29 mouse cellular contexts compared by ENCODE assay signal in genomic region chr3:14979116-14979613, GRCm38 (mm10).
DNase-seq lines count a peak whose midpoint lies in the region; ATAC-seq and TF ChIP-seq lines count a peak whose summit lies in the region.
"Had no signal": no experiment of that assay in that cellular context is flagged by ENCODE, and none has a peak within 500 bp of the region (broad histone marks: within the 10 kb centered on the region; RNA-seq: fewer than 3 reads in every experiment).

No protein-coding gene starts in this region.

- H3K4me3 ChIP-seq in myocyte = no peak overlapping the region
- no peak overlapping the region for H3K4me3 ChIP-seq in midbrain, embryonic 10.5 days
- H3K4me3 ChIP-seq: embryonic facial prominence, embryonic 10.5 days; embryonic facial prominence, embryonic 13.5 days; erythroblast, embryonic 14.5 days; forebrain, embryonic 12.5 days; forebrain, embryonic 15.5 days; heart, adult 2 months; heart, embryonic 10.5 days; heart, embryonic 13.5 days; hindbrain, embryonic 12.5 days; hindbrain, embryonic 15.5 days; intestine, embryonic 15.5 days had no signal

- no peaks in the 10 kb centered on the region for H3K27me3 ChIP-seq in myocyte (ENCODE audit: control insufficient read depth, insufficient read depth, insufficient read length)
- no peaks in the 10 kb centered on the region for H3K27me3 ChIP-seq in midbrain, embryonic 10.5 days (ENCODE audit: low read depth, poor library complexity, severe bottlenecking)
- H3K27me3 ChIP-seq: embryonic facial prominence, embryonic 13.5 days; forebrain, embryonic 12.5 days; forebrain, embryonic 15.5 days; heart, embryonic 13.5 days; hindbrain, embryonic 12.5 days; hindbrain, embryonic 15.5 days; intestine, embryonic 15.5 days had no signal

- H3K27ac ChIP-seq in midbrain, embryonic 10.5 days (replicated peaks) = no peak overlapping the region
- H3K27ac ChIP-seq: embryonic facial prominence, embryonic 10.5 days; embryonic facial prominence, embryonic 13.5 days; forebrain, embryonic 12.5 days; forebrain, embryonic 15.5 days; heart, adult 2 months; heart, embryonic 10.5 days; heart, embryonic 13.5 days; hindbrain, embryonic 12.5 days; hindbrain, embryonic 15.5 days; intestine, embryonic 15.5 days had no signal

- TF ChIP-seq POLR2A in myocyte (IDR thresholded peaks at IDR 0.05; ENCODE audit: insufficient read length, low read depth) = no peak

- H3K4me1 ChIP-seq in midbrain, embryonic 10.5 days = no peaks in the 10 kb centered on the region
- H3K4me1 ChIP-seq: embryonic facial prominence, embryonic 10.5 days; embryonic facial prominence, embryonic 13.5 days; forebrain, embryonic 12.5 days; forebrain, embryonic 15.5 days; heart, embryonic 10.5 days; hindbrain, embryonic 12.5 days; hindbrain, embryonic 15.5 days; intestine, embryonic 15.5 days had no signal

- H3K4me2 ChIP-seq in myocyte (ENCODE audit: low read depth) = peak overlapping the region; percentile 33
- H3K4me2 ChIP-seq: embryonic facial prominence, embryonic 13.5 days; forebrain, embryonic 12.5 days; forebrain, embryonic 15.5 days; heart, embryonic 13.5 days; hindbrain, embryonic 12.5 days; hindbrain, embryonic 15.5 days; intestine, embryonic 15.5 days had no signal

- no peaks in the 10 kb centered on the region for H3K79me2 ChIP-seq in myocyte (ENCODE audit: control insufficient read depth, insufficient read depth)

- H3K36me3 ChIP-seq in myocyte (ENCODE audit: control insufficient read depth, insufficient read depth) = no peaks in the 10 kb centered on the region
- H3K36me3 ChIP-seq in midbrain, embryonic 10.5 days = no peaks in the 10 kb centered on the region
- H3K36me3 ChIP-seq: embryonic facial prominence, embryonic 10.5 days; embryonic facial prominence, embryonic 13.5 days; forebrain, embryonic 12.5 days; forebrain, embryonic 15.5 days; heart, embryonic 10.5 days; heart, embryonic 13.5 days; hindbrain, embryonic 12.5 days; hindbrain, embryonic 15.5 days; intestine, embryonic 15.5 days had no signal

- 57% methylated on average over 5 of the region's 5 CpGs for WGBS in midbrain, embryonic 10.5 days

- no peak overlapping the region for H3ac ChIP-seq in myocyte (ENCODE audit: control insufficient read depth, insufficient read length)

- H3K9me3 ChIP-seq in midbrain, embryonic 10.5 days (replicated peaks) = no peaks in the 10 kb centered on the region
- H3K9me3 ChIP-seq: embryonic facial prominence, embryonic 10.5 days; embryonic facial prominence, embryonic 13.5 days; forebrain, embryonic 12.5 days; forebrain, embryonic 15.5 days; heart, embryonic 10.5 days; heart, embryonic 13.5 days; hindbrain, embryonic 12.5 days; hindbrain, embryonic 15.5 days; intestine, embryonic 15.5 days had no signal

- DNase-seq in 416B (ENCODE audit: low read depth) = peak; percentile 83
- DNase-seq in CD4-positive helper T cell, adult 2 months (ENCODE audit: low read depth, low spot score) = peak; percentile 7
- DNase-seq in cerebellum, adult 11 months = no peak
- no peak for DNase-seq in midbrain, embryonic 10.5 days (ENCODE audit: low spot score)
- DNase-seq: adrenal gland, postnatal 10 days; adrenal gland, postnatal 36 days; B cell, adult 2 months; cerebellum, adult 2 months; cerebellum, adult 9-11 months; cerebellum, postnatal 36 days; embryo, embryonic 11 days; gastrocnemius, postnatal 10 days; gastrocnemius, postnatal 36 days; heart, adult 2 months; heart, postnatal 14 days; kidney, adult 18-20 months had no signal

- ATAC-seq in activated CD4-positive, CD25-positive, alpha-beta regulatory T cell, adult 4 months = peak; percentile 19
- ATAC-seq in frontal cortex, adult (ENCODE audit: low TSS enrichment) = no peak; the same call in 1 of the 2 replicates
- ATAC-seq: forebrain, embryonic 15.5 days; intestine, embryonic 15.5 days had no signal

TF ChIP-seq in myocyte, 11 proteins besides CTCF, POLR2A, EP300 and RAD21:
- no peak for TF ChIP-seq MYOG (IDR thresholded peaks at IDR 0.05; ENCODE audit: control insufficient read depth in 1 of 3, insufficient read depth in 1 of 3, insufficient read length in 2 of 3, low read depth in 2 of 3)
- TF ChIP-seq USF1 (IDR thresholded peaks at IDR 0.05; ENCODE audit: low read depth) = no peak
- no peak for TF ChIP-seq MAX (IDR thresholded peaks at IDR 0.05; ENCODE audit: low read depth)
- TF ChIP-seq CEBPB (IDR thresholded peaks at IDR 0.05; ENCODE audit: insufficient read depth, poor library complexity, severe bottlenecking) = no peak
- TF ChIP-seq MYOD1 (IDR thresholded peaks at IDR 0.05; ENCODE audit: control insufficient read depth in 1 of 3, insufficient read length in 2 of 3, low read depth in 2 of 3) = no peak
- TF ChIP-seq TCF12 (IDR thresholded peaks at IDR 0.05; ENCODE audit: insufficient read depth, poor library complexity, severe bottlenecking) = no peak
- no peak for TF ChIP-seq TCF3 (IDR thresholded peaks at IDR 0.05; ENCODE audit: insufficient read length, low read depth)
- TF ChIP-seq SRF (IDR thresholded peaks at IDR 0.05; ENCODE audit: control insufficient read depth, insufficient read length, low read depth) = no peak
- no peak for TF ChIP-seq E2F4 (IDR thresholded peaks at IDR 0.05; ENCODE audit: insufficient read depth)
- no peak for TF ChIP-seq POLR2AphosphoS2 (IDR thresholded peaks at IDR 0.05; ENCODE audit: insufficient read length, low read depth)
- TF ChIP-seq REST (IDR thresholded peaks at IDR 0.05; ENCODE audit: insufficient read depth, insufficient read length) = no peak

Comparison
In these comparisons a context has a peak if more than half of its experiments do, and no peak if none do; other contexts are left out.
1. DNase-seq: peak in 416B (single experiment) and CD4-positive helper T cell, adult 2 months (single experiment); none in cerebellum, adult 11 months (single experiment) and midbrain, embryonic 10.5 days (single experiment).